Mouse (Mus musculus) midbrain, embryonic 16.5 days (tissue): ENCODE results near the gene Gtf3c5. TPM values are rescaled to one million over a fixed set of nuclear protein-coding genes. Genes with fewer than 3 reads are reported as not detected.

Experiments used
- ATAC-seq: fragments of 200-750 bp; cut with Nextera tagmentation; 2 replicates; pipeline ENCODE4 v1.8.0; 2017; ENCODE audit warnings: moderate TSS enrichment
- H3K27ac ChIP-seq: fragments of 300-500 bp; sonication (generic); 2 replicates; pipeline ENCODE4 v1.5.1; 2014; ENCODE audit warnings: mild to moderate bottlenecking, low read length, mixed read lengths
- H3K27me3 ChIP-seq: fragments of 300-500 bp; sonication (generic); 2 replicates; pipeline ENCODE4 v1.6.1; 2014; ENCODE audit warnings: low read depth, low read length, mixed read lengths; ENCODE audit not compliant: control insufficient read depth, insufficient read depth
- H3K36me3 ChIP-seq: fragments of 300-500 bp; sonication (generic); 2 replicates; pipeline ENCODE4 v1.6.1; 2014; ENCODE audit warnings: mild to moderate bottlenecking, low read length, moderate library complexity, mixed read lengths; ENCODE audit not compliant: control insufficient read depth, insufficient read depth
- H3K4me1 ChIP-seq: fragments of 300-500 bp; sonication (generic); 2 replicates; pipeline ENCODE4 v1.6.1; 2014; ENCODE audit warnings: mild to moderate bottlenecking, low read length, mixed read lengths; ENCODE audit not compliant: control insufficient read depth, insufficient read depth
- H3K4me2 ChIP-seq: fragments of 300-500 bp; sonication (generic); 2 replicates; pipeline ENCODE4 v1.6.1; 2014; ENCODE audit warnings: mild to moderate bottlenecking, low read length, mixed read lengths
- H3K4me3 ChIP-seq: fragments of 300-500 bp; sonication (generic); 2 replicates; pipeline ENCODE4 v1.5.1; 2014; ENCODE audit warnings: low read depth, mild to moderate bottlenecking, low read length, moderate library complexity, mixed read lengths
- H3K9ac ChIP-seq: fragments of 300-500 bp; sonication (generic); 2 replicates; pipeline ENCODE4 v1.6.1; 2014; ENCODE audit warnings: low read depth, low read length, mixed read lengths
- H3K9me3 ChIP-seq: fragments of 300-500 bp; sonication (generic); replicated peaks from 2 replicates; pipeline ENCODE4 v1.6.1; 2014; ENCODE audit warnings: mild to moderate bottlenecking, low read length, mixed read lengths; ENCODE audit not compliant: control insufficient read depth, poor library complexity, severe bottlenecking
- WGBS: fragments of 180-500 bp; shearing (Covaris S2); extraction: QIAGEN DNeasy Blood & Tissue Kit; methylation state at CpG from one replicate; pipeline ENCODE4 v1.1.7; 2014; 5-methylcytosine and 5-hydroxymethylcytosine counted together
- polyA plus RNA-seq: library from polyadenylated mRNA; unstranded; fragments of >200 nt; fragmentation: Nextera tagmentation; extraction: Ambion mirVana; gene quantifications from 2 replicates; pipeline ENCODE4 v1.2.1, GENCODE M21; 2015

The Gtf3c5 gene
- polyA plus RNA-seq, 1 experiment from 2014 or later: 42.3 TPM

DNA sequence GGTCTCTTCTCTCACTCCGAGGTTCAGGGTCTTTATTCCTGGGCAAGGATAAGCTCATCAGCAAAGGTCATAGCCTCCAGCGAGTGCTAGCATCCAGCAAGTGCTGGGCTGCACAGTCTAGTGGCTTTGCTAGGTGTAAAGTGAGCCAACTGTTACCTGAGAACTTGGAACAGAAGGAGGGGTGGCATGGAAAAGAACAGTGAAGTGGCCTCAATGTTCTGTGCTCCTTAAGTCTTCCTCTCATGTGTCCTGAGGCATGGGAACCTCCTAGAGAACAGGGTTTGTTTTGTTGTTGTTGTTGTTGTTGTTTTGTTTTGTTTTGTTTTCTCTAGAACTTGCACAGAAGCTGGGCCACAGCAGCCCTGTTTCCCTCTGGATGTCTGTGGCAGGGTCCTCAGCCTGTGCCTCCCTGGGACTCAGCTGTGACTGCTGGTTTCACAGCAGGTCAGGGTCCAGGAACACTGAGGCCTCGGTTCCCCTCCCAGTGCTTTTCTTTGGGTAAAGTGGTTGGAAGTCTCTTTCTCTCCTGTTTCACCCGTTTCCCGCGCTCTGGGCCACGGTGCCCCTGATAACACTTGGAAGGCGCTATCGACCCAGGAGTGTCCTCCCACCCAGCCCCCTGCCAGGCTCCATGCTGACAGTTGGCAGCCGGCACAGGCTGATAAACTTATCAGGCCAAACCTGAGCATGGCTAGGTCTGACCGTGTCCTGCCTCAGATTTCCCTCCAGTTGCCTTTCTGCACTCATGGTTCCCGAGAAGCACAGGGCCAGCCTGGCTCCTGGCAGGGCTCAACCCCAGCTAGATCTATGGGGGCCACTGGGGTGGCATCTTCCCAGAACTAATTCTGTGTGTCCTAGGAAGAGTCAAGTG, 18.4 kb upstream of the Gtf3c5 start:
- no peaks in the 10 kb centered on the region for H3K9me3 ChIP-seq
- no peak overlapping the region for H3K9ac ChIP-seq
- no peaks in the 10 kb centered on the region for H3K36me3 ChIP-seq
- no peak overlapping the region for H3K27ac ChIP-seq
- WGBS: 69% methylated on average over 12 of the region's 12 CpGs
- no peak for ATAC-seq
- no peaks in the 10 kb centered on the region for H3K27me3 ChIP-seq
- H3K4me2 ChIP-seq: no peak overlapping the region
- H3K4me3 ChIP-seq: no peak overlapping the region
- no peaks in the 10 kb centered on the region for H3K4me1 ChIP-seq

GRCm38 (mm10) chr2:28599569-28599900, 16.0 kb upstream of the Gtf3c5 start:
- Histone ChIP-seq H3K4me2 (no peak overlapping the region), H3K9ac (no peak overlapping the region), H3K9me3 (no peaks in the 10 kb centered on the region), H3K27ac (no peak overlapping the region), H3K27me3 (no peaks in the 10 kb centered on the region), H3K4me3 (no peak overlapping the region), H3K4me1 (no peaks in the 10 kb centered on the region), H3K36me3 (no peaks in the 10 kb centered on the region)
- WGBS: 85% methylated on average over 6 of the region's 6 CpGs
- no peak for ATAC-seq

- no peak overlapping the region for H3K9ac ChIP-seq
- H3K36me3 ChIP-seq: no peaks in the 10 kb centered on the region
- H3K4me3 ChIP-seq: no peak overlapping the region
- WGBS: 69% methylated on average over 12 of the region's 12 CpGs
- no peaks in the 10 kb centered on the region for H3K27me3 ChIP-seq
- no peak for ATAC-seq
- no peak overlapping the region for H3K27ac ChIP-seq
- no peak overlapping the region for H3K4me2 ChIP-seq
- H3K9me3 ChIP-seq: no peaks in the 10 kb centered on the region
- H3K4me1 ChIP-seq: no peaks in the 10 kb centered on the region
Observed at GRCm38 (mm10) chr2:28598692-28599568, 15.4 kb upstream of the Gtf3c5 start.

- no peak overlapping the region for H3K4me2 ChIP-seq
- no peaks in the 10 kb centered on the region for H3K27me3 ChIP-seq
- ATAC-seq: no peak
- whole genome bisulfite sequencing: 82% methylated on average over 7 of the region's 7 CpGs
- H3K36me3 ChIP-seq: no peaks in the 10 kb centered on the region
- no peaks in the 10 kb centered on the region for H3K4me1 ChIP-seq
- H3K4me3 ChIP-seq: no peak overlapping the region
- H3K27ac ChIP-seq: no peak overlapping the region
- H3K9ac ChIP-seq: no peak overlapping the region
- H3K9me3 ChIP-seq: no peaks in the 10 kb centered on the region
Observed at GRCm38 (mm10) chr2:28597733-28598547, 14.4 kb upstream of the Gtf3c5 start.

DNA sequence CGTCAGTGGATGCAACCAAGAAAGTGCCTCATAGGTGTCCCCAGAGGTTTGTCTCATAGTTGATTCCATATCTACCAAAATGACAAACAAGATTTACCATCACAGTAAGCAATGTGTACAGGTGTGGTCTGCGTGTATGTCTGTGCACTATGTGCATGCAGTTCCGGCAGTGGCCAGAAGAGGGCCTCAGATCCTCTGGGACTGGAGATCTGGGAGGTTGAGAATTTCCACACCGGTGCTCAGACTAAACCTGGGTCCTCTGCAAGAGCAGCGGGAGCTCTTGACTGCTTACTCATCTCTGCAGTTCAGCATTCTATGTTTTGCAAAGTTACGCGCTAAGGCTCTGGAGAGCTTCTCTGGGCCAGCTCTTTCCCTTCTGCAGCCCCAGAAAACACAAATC, 13.4 kb upstream of the Gtf3c5 start:
- H3K9me3 ChIP-seq: no peaks in the 10 kb centered on the region
- H3K36me3 ChIP-seq: no peaks in the 10 kb centered on the region
- H3K9ac ChIP-seq: no peak overlapping the region
- no peak overlapping the region for H3K27ac ChIP-seq
- ATAC-seq: no peak
- no peak overlapping the region for H3K4me3 ChIP-seq
- H3K4me2 ChIP-seq: no peak overlapping the region
- no peaks in the 10 kb centered on the region for H3K4me1 ChIP-seq
- WGBS: 94% methylated on average over 7 of the region's 7 CpGs
- no peaks in the 10 kb centered on the region for H3K27me3 ChIP-seq

- no peaks in the 10 kb centered on the region for H3K4me1 ChIP-seq
- no peak overlapping the region for H3K27ac ChIP-seq
- no peaks in the 10 kb centered on the region for H3K36me3 ChIP-seq
- no peaks in the 10 kb centered on the region for H3K27me3 ChIP-seq
- ATAC-seq: no peak
- no peak overlapping the region for H3K4me3 ChIP-seq
- 83% methylated on average over 7 of the region's 7 CpGs for WGBS
- no peaks in the 10 kb centered on the region for H3K9me3 ChIP-seq
- H3K9ac ChIP-seq: no peak overlapping the region
- no peak overlapping the region for H3K4me2 ChIP-seq
Observed at GRCm38 (mm10) chr2:28596021-28596420, 12.5 kb upstream of the Gtf3c5 start.

DNA sequence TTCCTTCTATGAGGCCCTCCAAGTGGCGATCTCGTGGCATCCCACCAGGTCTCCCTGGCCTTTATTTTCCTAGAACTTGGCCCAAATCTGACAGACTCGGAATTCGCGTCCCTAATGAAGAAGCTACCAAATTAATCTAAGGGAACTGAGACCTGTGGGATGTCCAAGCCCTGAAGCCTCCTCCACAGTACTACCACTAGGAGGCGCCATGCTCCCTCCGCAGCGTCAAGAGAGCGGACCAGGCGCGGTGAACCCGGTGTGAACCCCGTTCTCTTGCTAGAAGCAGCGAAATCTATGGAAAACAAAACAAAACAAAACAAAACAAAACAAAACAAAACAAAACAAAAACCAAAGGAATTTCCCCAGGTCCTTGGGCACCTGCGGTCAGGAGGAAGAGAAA, 9.3 kb upstream of the Gtf3c5 start:
- WGBS: 8% methylated on average over 15 of the region's 15 CpGs
- H3K4me3 ChIP-seq: no peak overlapping the region
- H3K36me3 ChIP-seq: no peaks in the 10 kb centered on the region
- H3K4me1 ChIP-seq: no peaks in the 10 kb centered on the region
- H3K4me2 ChIP-seq: no peak overlapping the region
- no peak overlapping the region for H3K9ac ChIP-seq
- ATAC-seq: no peak
- H3K9me3 ChIP-seq: no peaks in the 10 kb centered on the region
- no peak overlapping the region for H3K27ac ChIP-seq
- H3K27me3 ChIP-seq: no peaks in the 10 kb centered on the region

- no peak for ATAC-seq
- H3K9me3 ChIP-seq: no peaks in the 10 kb centered on the region
- no peaks in the 10 kb centered on the region for H3K4me1 ChIP-seq
- no peak overlapping the region for H3K27ac ChIP-seq
- no peaks in the 10 kb centered on the region; the same call in 1 of the 2 replicates for H3K27me3 ChIP-seq
- no peaks in the 10 kb centered on the region for H3K36me3 ChIP-seq
- 88% methylated on average over 2 of the region's 2 CpGs for WGBS
- no peak overlapping the region for H3K9ac ChIP-seq
- no peak overlapping the region for H3K4me3 ChIP-seq
- no peak overlapping the region for H3K4me2 ChIP-seq
Observed at GRCm38 (mm10) chr2:28591479-28591878, 7.9 kb upstream of the Gtf3c5 start.
